Mouse (Mus musculus) forebrain, embryonic 10.5 days (tissue): ENCODE results near the gene Nomo1. TPM values are rescaled to one million over a fixed set of nuclear protein-coding genes. Genes with fewer than 3 reads are reported as not detected.

Experiments used
- DNase-seq: peaks from one replicate; pipeline ENCODE4 v3.0.0-alpha.2; 2017; ENCODE audit warnings: low spot score; ENCODE audit errors: extremely low spot score
- H3K27ac ChIP-seq: fragments of 300-500 bp; sonication (generic); 2 replicates; pipeline ENCODE4 v1.5.1; 2016; ENCODE audit warnings: mild to moderate bottlenecking
- H3K27me3 ChIP-seq: fragments of 300-500 bp; sonication (generic); 2 replicates; pipeline ENCODE4 v1.6.1; 2016; ENCODE audit warnings: mild to moderate bottlenecking; ENCODE audit not compliant: poor library complexity, severe bottlenecking
- H3K36me3 ChIP-seq: fragments of 300-500 bp; sonication (generic); replicated peaks from 2 replicates; pipeline ENCODE4 v1.6.1; 2016; ENCODE audit warnings: mild to moderate bottlenecking, moderate library complexity
- H3K4me1 ChIP-seq: fragments of 300-500 bp; sonication (generic); 2 replicates; pipeline ENCODE4 v1.6.1; 2016
- H3K4me3 ChIP-seq: fragments of 300-500 bp; sonication (generic); 2 replicates; pipeline ENCODE4 v1.5.1; 2016; ENCODE audit warnings: mild to moderate bottlenecking, moderate library complexity
- H3K9me3 ChIP-seq: fragments of 300-500 bp; sonication (generic); 2 replicates; pipeline ENCODE4 v1.6.1; 2016; ENCODE audit warnings: mild to moderate bottlenecking, moderate library complexity
- WGBS: fragments of 180-500 bp; shearing (Covaris S2); methylation state at CpG from one replicate; pipeline ENCODE4 v1.1.7; 2016; 5-methylcytosine and 5-hydroxymethylcytosine counted together
- polyA plus RNA-seq: library from polyadenylated mRNA; unstranded; fragments of >200 nt; fragmentation: Nextera tagmentation; extraction: Ambion mirVana; gene quantifications from 2 replicates; pipeline ENCODE4 v1.2.1, GENCODE M21; 2016

Nomo1 gene
- polyA plus RNA-seq, 1 experiment from 2014 or later: 33.7 TPM

DNA sequence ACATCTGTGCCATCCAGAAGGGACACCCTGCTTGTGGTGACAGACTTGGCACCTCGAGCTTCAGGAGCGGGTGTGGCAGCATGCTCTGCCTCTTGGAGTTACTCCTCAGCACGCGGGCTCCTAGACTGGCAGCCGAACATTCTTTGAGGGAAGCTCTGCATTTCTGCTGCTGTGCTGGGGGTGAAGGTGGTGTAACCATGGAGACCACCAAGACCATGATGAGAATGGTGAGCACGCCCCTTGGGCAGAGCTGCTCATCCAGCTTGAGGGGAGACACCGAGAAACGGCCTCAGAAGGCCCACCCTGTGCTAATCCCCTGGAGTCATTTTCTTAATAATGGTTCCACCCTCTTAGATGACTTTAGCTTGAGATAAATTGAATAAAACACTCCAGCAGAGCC, 59.3 kb downstream of the Nomo1 start:
- Histone ChIP-seq H3K9me3 (peaks cover 8% of the 10 kb centered on the region; the same call in 1 of the 2 replicates), H3K36me3 (no peaks in the 10 kb centered on the region), H3K27me3 (peaks cover 73% of the 10 kb centered on the region), H3K4me3 (no peak overlapping the region), H3K27ac (no peak overlapping the region), H3K4me1 (peaks cover 12% of the 10 kb centered on the region)
- WGBS: 31% methylated on average over 8 of the region's 8 CpGs
- DNase-seq: no peak

DNA sequence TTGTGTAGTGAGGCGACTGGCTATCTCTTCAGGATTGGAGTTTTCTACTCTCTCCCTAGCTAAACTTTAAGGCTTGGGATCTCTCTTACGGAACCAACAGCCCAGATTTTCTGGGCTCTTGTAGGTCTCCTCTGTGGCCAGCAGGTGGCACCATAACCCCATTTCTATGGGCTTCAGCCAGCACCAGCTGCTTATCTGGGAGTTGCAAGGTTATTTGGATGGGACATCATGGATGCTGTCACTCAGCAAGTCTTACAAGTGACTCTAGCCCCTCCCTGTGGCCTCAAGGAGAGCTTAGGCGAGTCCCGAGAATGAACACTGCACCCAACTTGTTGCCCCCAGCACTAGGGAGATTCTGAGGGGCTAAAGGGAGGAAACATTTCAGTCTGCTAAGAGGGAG, 62.6 kb downstream of the Nomo1 start:
- H3K4me1 ChIP-seq: peaks cover 24% of the 10 kb centered on the region
- no peaks in the 10 kb centered on the region for H3K36me3 ChIP-seq
- DNase-seq: peak; percentile 70
- 5% methylated on average over 4 of the region's 4 CpGs for WGBS
- H3K9me3 ChIP-seq: no peaks in the 10 kb centered on the region
- peaks cover 92% of the 10 kb centered on the region for H3K27me3 ChIP-seq
- no peak overlapping the region for H3K27ac ChIP-seq
- H3K4me3 ChIP-seq: no peak overlapping the region

DNA sequence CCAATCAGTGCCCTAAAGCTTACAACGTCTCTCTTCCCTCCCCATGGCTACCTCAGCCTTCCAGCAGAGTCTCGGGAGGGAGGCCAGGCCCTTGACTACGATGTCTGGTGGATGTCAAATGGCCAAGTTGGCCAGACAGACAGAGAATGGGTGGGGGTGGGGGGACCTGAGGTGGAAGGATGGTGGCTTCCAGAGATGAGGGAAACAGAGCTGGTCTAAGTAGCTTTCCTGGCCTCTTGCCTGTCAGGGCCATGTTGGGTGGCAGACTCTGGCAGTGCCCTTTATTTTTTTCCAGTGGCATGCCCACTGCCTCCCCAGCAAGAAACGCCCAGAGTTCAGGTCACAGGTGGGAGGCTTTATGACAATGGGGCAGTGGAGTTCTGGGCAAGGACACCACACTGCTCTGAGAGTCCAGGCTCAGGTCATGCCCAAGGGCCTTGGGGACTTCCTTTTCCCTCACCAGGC, 63.9 kb downstream of the Nomo1 start:
- Histone ChIP-seq H3K4me1 (peaks cover 24% of the 10 kb centered on the region), H3K36me3 (no peaks in the 10 kb centered on the region), H3K27ac (no peak overlapping the region), H3K27me3 (peaks cover 82% of the 10 kb centered on the region), H3K4me3 (no peak overlapping the region), H3K9me3 (no peaks in the 10 kb centered on the region)
- WGBS: 76% methylated on average over 4 of the region's 4 CpGs
- DNase-seq: no peak

- Histone ChIP-seq H3K9me3 (no peaks in the 10 kb centered on the region), H3K4me3 (no peak overlapping the region), H3K27me3 (peaks cover 72% of the 10 kb centered on the region), H3K36me3 (no peaks in the 10 kb centered on the region), H3K27ac (no peak overlapping the region), H3K4me1 (peaks cover 16% of the 10 kb centered on the region)
- no peak for DNase-seq
- WGBS: 84% methylated on average over 19 of the region's 19 CpGs
These were observed 64.9 kb downstream of the Nomo1 start for GRCm38 (mm10) chr7:46098221-46098918.

- Histone ChIP-seq H3K36me3 (no peaks in the 10 kb centered on the region), H3K4me1 (peaks cover 15% of the 10 kb centered on the region), H3K4me3 (no peak overlapping the region), H3K27me3 (peaks cover 67% of the 10 kb centered on the region), H3K27ac (no peak overlapping the region), H3K9me3 (no peaks in the 10 kb centered on the region)
- WGBS: 95% methylated on average over 19 of the region's 19 CpGs
- no peak for DNase-seq
These were observed 65.4 kb downstream of the Nomo1 start for GRCm38 (mm10) chr7:46098919-46099286.

GRCm38 (mm10) chr7:46099682-46100081, 66.2 kb downstream of the Nomo1 start:
- DNase-seq: no peak
- Histone ChIP-seq H3K4me3 (peak overlapping the region; percentile 74), H3K27ac (no peak overlapping the region), H3K4me1 (peaks cover 15% of the 10 kb centered on the region), H3K9me3 (no peaks in the 10 kb centered on the region), H3K36me3 (no peaks in the 10 kb centered on the region), H3K27me3 (peaks cover 59% of the 10 kb centered on the region)
- 85% methylated on average over 13 of the region's 13 CpGs for WGBS

GRCm38 (mm10) chr7:46100563-46100962, 67.1 kb downstream of the Nomo1 start, which contains the start of gene Kcnj11:
Gene Kcnj11 (minus strand): TSS chr7:46100764.
- H3K27ac ChIP-seq: peak within 1 kb of the TSS; percentile 84
- no peaks in the 10 kb centered on the region for H3K36me3 ChIP-seq
- H3K9me3 ChIP-seq: no peaks in the 10 kb centered on the region
- peak; percentile 89 for DNase-seq
- peak within 1 kb of the TSS; percentile 74 for H3K4me3 ChIP-seq
- WGBS: 1% methylated on average over 34 of the region's 34 CpGs
- H3K27me3 ChIP-seq: peaks cover 50% of the 10 kb centered on the region
- peaks cover 15% of the 10 kb centered on the region for H3K4me1 ChIP-seq

- WGBS: 86% methylated on average over 8 of the region's 8 CpGs
- Histone ChIP-seq H3K27me3 (peaks cover 24% of the 10 kb centered on the region), H3K27ac (no peak overlapping the region), H3K9me3 (no peaks in the 10 kb centered on the region), H3K36me3 (no peaks in the 10 kb centered on the region), H3K4me3 (no peak overlapping the region), H3K4me1 (peaks cover 17% of the 10 kb centered on the region)
- no peak for DNase-seq
These were observed 69.6 kb downstream of the Nomo1 start for GRCm38 (mm10) chr7:46103075-46103591.

- no peak overlapping the region for H3K27ac ChIP-seq
- no peak for DNase-seq
- H3K4me3 ChIP-seq: no peak overlapping the region
- H3K4me1 ChIP-seq: peaks cover 17% of the 10 kb centered on the region
- H3K36me3 ChIP-seq: no peaks in the 10 kb centered on the region
- peaks cover 18% of the 10 kb centered on the region for H3K27me3 ChIP-seq
- H3K9me3 ChIP-seq: no peaks in the 10 kb centered on the region
- WGBS: 92% methylated on average over 8 of the region's 8 CpGs
These were observed 70.3 kb downstream of the Nomo1 start for GRCm38 (mm10) chr7:46103771-46104170.

DNA sequence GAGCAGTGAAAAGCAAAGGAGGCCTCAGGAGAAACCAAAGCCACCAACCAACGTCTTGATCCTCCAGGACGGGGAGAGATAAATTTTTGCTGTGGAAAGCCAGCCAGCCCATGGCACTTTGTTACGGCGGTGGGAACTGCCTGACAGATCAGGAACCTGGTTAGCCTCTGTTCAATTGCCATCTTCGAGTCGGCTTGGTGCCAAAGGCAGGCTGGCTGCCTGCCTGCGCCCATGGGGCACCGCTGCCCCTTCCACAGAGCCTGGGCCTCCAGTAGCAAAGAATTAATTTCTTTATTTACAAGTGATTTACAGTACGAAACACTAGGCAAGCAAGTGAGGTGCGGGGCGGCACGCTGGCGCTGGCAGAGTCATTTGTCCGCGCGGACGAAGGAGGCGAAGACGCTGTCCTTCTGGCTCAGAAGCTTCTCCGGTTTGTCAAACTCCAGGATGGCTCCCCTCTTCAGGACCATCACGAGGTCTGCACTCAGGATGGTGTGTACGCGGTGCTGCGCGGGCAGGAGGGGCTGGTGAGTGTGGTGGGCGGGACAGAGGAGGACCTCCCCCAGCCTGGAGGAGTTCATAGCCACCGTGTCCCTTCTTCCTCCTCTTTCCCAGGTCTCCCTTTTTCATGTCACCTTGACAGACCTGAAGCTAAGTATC, 70.9 kb downstream of the Nomo1 start:
- no peaks in the 10 kb centered on the region for H3K9me3 ChIP-seq
- H3K36me3 ChIP-seq: no peaks in the 10 kb centered on the region
- H3K27me3 ChIP-seq: peaks cover 12% of the 10 kb centered on the region
- no peak for DNase-seq
- H3K4me3 ChIP-seq: no peak overlapping the region
- H3K27ac ChIP-seq: no peak overlapping the region
- peaks cover 17% of the 10 kb centered on the region for H3K4me1 ChIP-seq
- WGBS: 90% methylated on average over 27 of the region's 27 CpGs

- Histone ChIP-seq H3K36me3 (no peaks in the 10 kb centered on the region), H3K4me1 (peaks cover 8% of the 10 kb centered on the region), H3K4me3 (no peak overlapping the region), H3K27me3 (peaks cover under 1% of the 10 kb centered on the region; the same call in 1 of the 2 replicates), H3K27ac (no peak overlapping the region), H3K9me3 (no peaks in the 10 kb centered on the region)
- 94% methylated on average over 7 of the region's 7 CpGs for whole genome bisulfite sequencing
- no peak for DNase-seq
These were observed 72.0 kb downstream of the Nomo1 start for GRCm38 (mm10) chr7:46105484-46105883.

DNA sequence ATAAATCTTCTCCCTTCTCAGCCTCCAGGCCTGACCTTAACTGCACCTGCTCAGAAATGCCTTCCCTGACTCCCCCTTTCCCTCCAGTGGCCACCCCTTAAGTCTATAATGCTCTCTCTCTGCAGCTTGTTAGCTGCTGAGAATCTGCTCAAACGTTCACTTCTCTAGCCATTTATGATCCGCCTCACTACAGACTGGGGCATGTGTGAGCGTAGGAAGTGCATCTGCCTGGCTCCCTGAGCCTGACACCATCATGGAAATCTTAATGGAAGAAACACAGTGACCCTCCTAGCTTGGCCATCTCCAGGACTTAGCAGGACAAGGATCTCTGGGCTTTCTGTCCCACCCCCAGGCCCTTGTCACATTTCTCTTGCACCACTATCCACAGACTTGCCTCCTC, 76.6 kb downstream of the Nomo1 start:
- Histone ChIP-seq H3K27me3 (no peaks in the 10 kb centered on the region; the same call in 1 of the 2 replicates), H3K27ac (no peak overlapping the region), H3K4me1 (peaks cover 16% of the 10 kb centered on the region), H3K4me3 (no peak overlapping the region), H3K9me3 (no peaks in the 10 kb centered on the region), H3K36me3 (no peaks in the 10 kb centered on the region)
- DNase-seq: no peak
- WGBS: 79% methylated on average over 3 of the region's 3 CpGs

GRCm38 (mm10) chr7:46111212-46111817, 77.8 kb downstream of the Nomo1 start:
- no peak overlapping the region for H3K27ac ChIP-seq
- no peaks in the 10 kb centered on the region for H3K9me3 ChIP-seq
- DNase-seq: no peak
- H3K4me3 ChIP-seq: no peak overlapping the region
- H3K36me3 ChIP-seq: no peaks in the 10 kb centered on the region
- WGBS: 90% methylated on average over 15 of the region's 15 CpGs
- no peaks in the 10 kb centered on the region for H3K27me3 ChIP-seq
- H3K4me1 ChIP-seq: peaks cover 24% of the 10 kb centered on the region
